Mouse (Mus musculus): Measurements from ENCODE around the gene Gm49384.

GRCm38 (mm10) chr12:69143460-69143859, 60.6 kb downstream of the Gm49384 start:
- TF ChIP-seq CTCF (IDR thresholded peaks at IDR 0.05; ENCODE audit: borderline replicate concordance, extremely low read depth, insufficient read depth, insufficient read length) (no peak), POLR2A (IDR thresholded peaks at IDR 0.05; ENCODE audit: borderline replicate concordance, extremely low read depth, insufficient read depth, insufficient read length, poor library complexity, severe bottlenecking) (no peak)

Data from brain, embryonic 14.5 days (tissue).